Mouse (Mus musculus) stomach, embryonic 14.5 days (tissue): Measurements from ENCODE around the gene Tbck. TPM values are rescaled to one million over a fixed set of nuclear protein-coding genes. Genes with fewer than 3 reads are reported as not detected.

Experiments
- ATAC-seq: fragments of 200-750 bp; cut with Nextera tagmentation; 2 replicates; pipeline ENCODE4 v1.8.0; 2017; ENCODE audit warnings: low read depth, moderate TSS enrichment; ENCODE audit not compliant: insufficient number of reproducible peaks, insufficient read depth, low FRiP score
- H3K27ac ChIP-seq: fragments of 300-500 bp; sonication (generic); 2 replicates; pipeline ENCODE4 v1.5.1; 2014; ENCODE audit warnings: mild to moderate bottlenecking, low read length, moderate library complexity, mixed read lengths
- H3K27me3 ChIP-seq: fragments of 300-500 bp; sonication (generic); 2 replicates; pipeline ENCODE4 v1.6.1; 2014; ENCODE audit warnings: low read length, control low read depth, mixed read lengths; ENCODE audit not compliant: control insufficient read depth, insufficient read depth
- H3K36me3 ChIP-seq: fragments of 300-500 bp; sonication (generic); 2 replicates; pipeline ENCODE4 v1.6.1; 2014; ENCODE audit warnings: mild to moderate bottlenecking, control low read depth, low read length, moderate library complexity, mixed read lengths; ENCODE audit not compliant: control insufficient read depth, insufficient read depth
- H3K4me1 ChIP-seq: fragments of 300-500 bp; sonication (generic); 2 replicates; pipeline ENCODE4 v1.6.1; 2014; ENCODE audit warnings: low read length, control low read depth, mixed read lengths; ENCODE audit not compliant: control insufficient read depth, insufficient read depth
- H3K4me2 ChIP-seq: fragments of 300-500 bp; sonication (generic); replicated peaks from 2 replicates; pipeline ENCODE4 v1.6.1; 2014; ENCODE audit warnings: low read depth, low read length, control low read depth
- H3K4me3 ChIP-seq: fragments of 300-500 bp; sonication (generic); 2 replicates; pipeline ENCODE4 v1.5.1; 2014; ENCODE audit warnings: low read depth, low read length, control low read depth
- H3K9ac ChIP-seq: fragments of 300-500 bp; sonication (generic); replicated peaks from 2 replicates; pipeline ENCODE4 v1.6.1; 2014; ENCODE audit warnings: low read depth, mild to moderate bottlenecking, control low read depth, low read length, moderate library complexity, mixed read lengths
- H3K9me3 ChIP-seq: fragments of 300-500 bp; sonication (generic); 2 replicates; pipeline ENCODE4 v1.6.1; 2016; ENCODE audit warnings: low read depth, low read length, control low read depth; ENCODE audit not compliant: control insufficient read depth
- WGBS: fragments of 180-500 bp; shearing (Covaris S2); extraction: QIAGEN DNeasy Blood & Tissue Kit; methylation state at CpG from one replicate; pipeline ENCODE4 v1.1.7; 2014; 5-methylcytosine and 5-hydroxymethylcytosine counted together
- polyA plus RNA-seq: library from polyadenylated mRNA; unstranded; fragments of >200 nt; fragmentation: Nextera tagmentation; extraction: Ambion mirVana; gene quantifications from 2 replicates; pipeline ENCODE4 v1.2.1, GENCODE M21; 2014

Gene Tbck
- polyA plus RNA-seq, 1 experiment from 2014 or later: 26.3 TPM

DNA sequence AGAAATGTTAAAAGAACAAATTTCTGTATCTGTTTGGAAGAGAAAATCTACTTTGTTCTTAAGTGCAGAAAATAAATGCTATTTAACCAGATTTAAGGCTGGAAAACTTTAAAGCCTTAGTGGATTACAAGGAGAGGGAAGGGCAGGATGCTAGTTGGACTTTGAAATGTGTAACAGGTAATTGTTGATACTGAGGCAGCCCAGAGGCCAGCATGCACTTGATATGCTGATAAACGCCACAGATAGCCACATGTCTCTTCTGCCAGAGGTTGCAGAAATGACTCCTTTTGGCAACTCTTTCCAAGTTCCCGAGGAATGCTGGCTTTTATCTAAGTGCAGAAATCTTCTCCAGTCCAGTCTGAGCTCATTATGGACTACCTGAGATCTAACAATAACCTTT, 6.5 kb upstream of the Tbck start:
- no peak overlapping the region for H3K4me2 ChIP-seq
- no peak for ATAC-seq
- peaks cover 12% of the 10 kb centered on the region for H3K36me3 ChIP-seq
- 80% methylated on average over 2 of the region's 2 CpGs for WGBS
- no peak overlapping the region for H3K4me3 ChIP-seq
- no peaks in the 10 kb centered on the region for H3K27me3 ChIP-seq
- H3K27ac ChIP-seq: no peak overlapping the region
- no peaks in the 10 kb centered on the region for H3K9me3 ChIP-seq
- peaks cover 1% of the 10 kb centered on the region; the same call in 1 of the 2 replicates for H3K4me1 ChIP-seq
- H3K9ac ChIP-seq: no peak overlapping the region

DNA sequence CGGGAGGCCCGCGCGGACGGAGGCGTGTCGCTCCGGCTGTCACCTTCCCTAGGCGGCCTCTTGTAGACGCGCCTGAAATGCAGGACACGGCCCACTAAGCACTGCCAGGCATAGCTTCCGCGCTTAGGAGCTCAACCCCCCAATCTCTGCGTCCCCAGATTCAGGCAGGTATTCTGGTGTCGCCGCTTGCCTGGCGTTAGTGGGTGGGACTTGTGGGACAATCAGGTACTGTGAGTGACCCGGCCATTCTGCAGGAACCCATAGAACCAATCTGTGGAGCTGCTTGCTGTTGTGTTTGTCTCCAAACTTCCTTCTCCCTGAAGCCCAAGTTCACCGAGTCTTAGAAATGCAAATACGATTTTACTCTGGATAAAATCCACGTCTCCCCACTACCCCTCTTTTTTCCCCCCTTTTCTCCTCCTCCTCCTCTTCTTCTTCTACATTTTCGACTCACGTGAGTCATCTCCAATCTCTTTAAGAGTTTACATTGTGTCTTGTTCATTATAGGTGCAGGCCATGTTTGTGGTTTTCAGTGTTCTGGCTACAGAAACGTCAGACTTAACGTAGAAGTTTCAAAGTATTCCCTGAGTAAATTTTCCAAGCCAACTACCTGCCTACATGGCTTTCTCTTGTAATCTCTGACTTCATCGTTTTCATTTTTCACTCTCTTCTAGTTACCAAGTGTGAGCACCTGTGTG, 436 bp downstream of the Tbck start, which contains the start of gene Aimp1:
Gene Aimp1, minus strand, starts transcription at position 140 of the 698 bp plus-strand sequence.
- 2% methylated on average over 27 of the region's 27 CpGs for WGBS
- peak within 1 kb of the TSS; percentile 83 for H3K4me2 ChIP-seq
- no peaks in the 10 kb centered on the region for H3K9me3 ChIP-seq
- H3K4me3 ChIP-seq: peak within 1 kb of the TSS; percentile 65
- H3K27ac ChIP-seq: peak within 1 kb of the TSS; percentile 80
- no peaks in the 10 kb centered on the region for H3K27me3 ChIP-seq
- ATAC-seq: no peak; the same call in 1 of the 2 replicates
- H3K9ac ChIP-seq: peak within 1 kb of the TSS; percentile 70
- H3K4me1 ChIP-seq: peaks cover 7% of the 10 kb centered on the region; the same call in 1 of the 2 replicates
- no peaks in the 10 kb centered on the region; the same call in 1 of the 2 replicates for H3K36me3 ChIP-seq

DNA sequence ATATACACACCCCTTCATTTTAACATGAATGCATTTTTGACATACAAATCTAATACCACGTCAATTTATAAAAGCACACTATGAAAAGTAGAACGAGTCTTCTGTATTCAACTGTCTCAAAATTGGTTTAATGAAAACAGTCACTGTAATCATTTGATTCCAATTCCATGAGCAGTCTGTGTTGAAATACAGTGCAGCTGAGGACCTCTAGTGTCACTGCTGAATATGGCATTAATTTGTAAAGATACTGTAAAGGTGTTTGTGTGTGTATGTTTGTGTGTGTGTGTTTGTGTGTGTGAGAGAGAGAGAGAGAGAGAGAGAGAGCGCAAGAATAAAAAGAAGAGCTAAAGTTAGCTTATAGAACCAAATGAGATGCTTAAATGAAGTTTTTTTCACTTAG, 17.4 kb downstream of the Tbck start:
- no peaks in the 10 kb centered on the region for H3K9me3 ChIP-seq
- H3K9ac ChIP-seq: no peak overlapping the region
- H3K27ac ChIP-seq: no peak overlapping the region
- no peak overlapping the region for H3K4me2 ChIP-seq
- no peak overlapping the region for H3K4me3 ChIP-seq
- peaks cover 3% of the 10 kb centered on the region; the same call in 1 of the 2 replicates for H3K36me3 ChIP-seq
- 75% methylated on average over 3 of the region's 3 CpGs for WGBS
- ATAC-seq: no peak
- H3K4me1 ChIP-seq: no peaks in the 10 kb centered on the region
- H3K27me3 ChIP-seq: no peaks in the 10 kb centered on the region

DNA sequence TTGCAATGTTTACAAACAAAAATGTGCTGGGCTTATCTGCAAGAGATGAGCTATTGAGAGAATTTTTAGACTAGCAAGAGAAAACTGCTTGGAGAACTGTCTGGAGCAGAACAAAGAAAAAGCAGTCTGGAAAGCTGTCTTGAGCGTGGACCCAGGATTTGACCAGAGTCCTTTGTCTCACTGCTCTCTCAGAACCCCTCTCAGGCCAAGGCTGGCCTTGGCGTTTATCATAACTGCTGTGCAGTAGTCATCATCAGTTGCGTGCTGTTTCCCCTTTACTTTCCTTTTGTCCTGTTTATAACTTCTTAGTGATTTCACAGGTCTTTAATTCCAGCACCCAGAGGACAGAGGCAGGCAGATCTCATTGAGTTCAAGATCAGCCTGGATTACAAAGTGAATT, 20.3 kb downstream of the Tbck start:
- no peak overlapping the region for H3K4me3 ChIP-seq
- H3K4me2 ChIP-seq: no peak overlapping the region
- no peaks in the 10 kb centered on the region for H3K27me3 ChIP-seq
- H3K36me3 ChIP-seq: peaks cover 3% of the 10 kb centered on the region; the same call in 1 of the 2 replicates
- H3K4me1 ChIP-seq: no peaks in the 10 kb centered on the region
- H3K27ac ChIP-seq: no peak overlapping the region
- H3K9me3 ChIP-seq: no peaks in the 10 kb centered on the region
- WGBS: 91% methylated on average over 3 of the region's 3 CpGs
- no peak overlapping the region for H3K9ac ChIP-seq
- ATAC-seq: no peak

DNA sequence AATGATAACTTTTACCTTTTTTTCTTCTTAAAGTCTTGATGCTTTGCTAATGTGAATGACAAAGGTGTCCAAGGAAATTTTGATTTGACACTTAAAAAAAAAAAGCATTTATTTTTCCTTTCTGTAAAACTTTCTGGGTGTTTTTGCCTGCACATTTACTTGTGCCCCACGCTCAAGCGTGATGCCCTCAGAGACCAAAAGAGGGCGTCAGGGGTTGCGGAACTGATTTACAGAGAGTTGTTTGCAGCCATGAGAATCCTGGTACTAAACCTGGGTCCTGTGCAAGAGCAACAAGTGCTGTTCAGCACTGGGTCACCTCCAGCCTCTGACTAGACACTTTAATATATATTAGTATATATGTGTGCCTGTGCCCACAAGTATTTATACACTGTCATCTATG, 23.0 kb downstream of the Tbck start:
- Histone ChIP-seq H3K27ac (no peak overlapping the region), H3K27me3 (no peaks in the 10 kb centered on the region), H3K36me3 (peaks cover 3% of the 10 kb centered on the region; the same call in 1 of the 2 replicates), H3K4me2 (no peak overlapping the region), H3K4me1 (no peaks in the 10 kb centered on the region), H3K4me3 (no peak overlapping the region), H3K9ac (no peak overlapping the region), H3K9me3 (no peaks in the 10 kb centered on the region)
- no peak for ATAC-seq
- 85% methylated on average over 4 of the region's 4 CpGs for WGBS

DNA sequence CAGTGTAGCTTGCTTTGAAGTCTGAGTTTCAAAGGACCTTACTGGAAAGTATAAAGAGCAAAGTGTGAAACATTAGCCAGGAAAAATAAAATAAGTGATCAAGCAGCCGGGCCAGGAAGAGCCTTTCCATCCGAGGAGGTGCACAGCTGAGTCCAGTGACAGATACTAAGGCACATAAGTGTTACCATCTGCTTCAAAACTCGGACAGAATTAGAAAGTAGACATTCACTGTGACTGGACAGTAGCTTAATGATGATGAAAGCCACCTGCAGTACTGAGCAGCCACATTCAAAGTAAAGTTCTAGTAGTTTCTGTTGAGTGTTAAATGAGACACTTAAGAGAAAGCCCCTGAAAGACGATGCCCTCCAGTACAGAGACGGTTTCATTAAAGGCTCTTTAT, 30.0 kb downstream of the Tbck start:
- Histone ChIP-seq H3K4me1 (no peaks in the 10 kb centered on the region), H3K4me3 (no peak overlapping the region), H3K9ac (no peak overlapping the region), H3K9me3 (no peaks in the 10 kb centered on the region), H3K27me3 (no peaks in the 10 kb centered on the region), H3K27ac (no peak overlapping the region), H3K36me3 (no peaks in the 10 kb centered on the region), H3K4me2 (no peak overlapping the region)
- no peak for ATAC-seq
- WGBS: 46% methylated on average over 5 of the region's 5 CpGs

DNA sequence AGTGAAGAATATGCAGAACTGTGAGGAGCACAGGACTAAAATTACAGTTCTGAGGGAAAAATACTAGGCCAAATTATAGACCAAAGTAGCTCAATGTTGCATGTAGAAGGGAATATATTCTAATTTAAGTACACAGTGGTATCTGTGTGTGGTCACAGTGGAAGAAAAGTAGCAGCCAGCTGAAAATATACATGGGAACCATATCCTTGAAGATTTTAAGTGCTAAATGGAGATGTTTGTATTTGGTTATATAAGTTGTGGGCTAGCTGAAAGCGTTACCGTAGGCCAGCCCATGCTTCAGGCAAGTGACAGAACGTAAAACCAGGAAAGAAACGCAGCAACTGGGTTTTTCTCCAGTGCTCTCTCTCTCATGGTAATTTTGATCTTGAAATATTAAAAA, 33.4 kb downstream of the Tbck start:
- H3K4me3 ChIP-seq: no peak overlapping the region
- H3K27ac ChIP-seq: no peak overlapping the region
- H3K36me3 ChIP-seq: peaks cover 3% of the 10 kb centered on the region; the same call in 1 of the 2 replicates
- no peaks in the 10 kb centered on the region for H3K4me1 ChIP-seq
- no peak for ATAC-seq
- no peaks in the 10 kb centered on the region for H3K27me3 ChIP-seq
- 93% methylated on average over 4 of the region's 4 CpGs for WGBS
- no peaks in the 10 kb centered on the region for H3K9me3 ChIP-seq
- H3K4me2 ChIP-seq: no peak overlapping the region
- no peak overlapping the region for H3K9ac ChIP-seq

DNA sequence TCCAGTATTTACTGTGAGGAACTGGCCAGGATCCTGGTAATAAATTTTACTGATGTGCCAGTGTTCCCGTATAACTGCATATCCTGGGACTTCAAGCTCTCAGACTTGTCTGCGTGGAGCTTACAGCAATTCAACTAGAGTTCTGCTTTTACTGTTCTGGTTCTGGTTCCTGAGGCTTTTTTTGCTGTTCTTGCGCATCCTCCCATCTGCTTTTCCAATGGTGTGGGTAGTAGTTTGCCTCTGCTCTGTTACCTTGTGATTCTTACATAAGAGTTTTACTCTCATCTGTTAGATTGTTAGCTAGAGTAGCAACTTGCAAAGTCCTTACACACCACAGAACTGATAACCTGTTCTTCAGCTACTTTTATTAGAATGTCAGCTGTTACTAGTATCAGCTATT, 40.4 kb downstream of the Tbck start:
- H3K4me1 ChIP-seq: no peaks in the 10 kb centered on the region
- no peak overlapping the region for H3K27ac ChIP-seq
- no peak overlapping the region for H3K9ac ChIP-seq
- no peak overlapping the region for H3K4me2 ChIP-seq
- H3K9me3 ChIP-seq: no peaks in the 10 kb centered on the region
- ATAC-seq: no peak
- H3K4me3 ChIP-seq: no peak overlapping the region
- peaks cover 3% of the 10 kb centered on the region for H3K36me3 ChIP-seq
- 85% methylated on average over 3 of the region's 3 CpGs for WGBS
- H3K27me3 ChIP-seq: no peaks in the 10 kb centered on the region
